Mouse (Mus musculus) small intestine, adult 2 months (tissue): ENCODE data around the gene Znhit3. TPM values are rescaled to one million over a fixed set of nuclear protein-coding genes. Genes with fewer than 3 reads are reported as not detected.
A peak's percentile ranks its signal among the peaks of the same experiment; 100 is the strongest.

Experiments
- H3K27ac ChIP-seq: fragments of 200-500 bp; 2 replicates; pipeline ENCODE4 v1.5.1; 2012; ENCODE audit warnings: low read depth, low read length, control low read depth, inconsistent platforms; ENCODE audit not compliant: insufficient read depth
- H3K27me3 ChIP-seq: fragments of 200-500 bp; 2 replicates; pipeline ENCODE4 v1.6.1; 2012; ENCODE audit warnings: mild to moderate bottlenecking, moderate library complexity, low read length, inconsistent platforms; ENCODE audit not compliant: control insufficient read depth, insufficient read depth
- H3K36me3 ChIP-seq: fragments of 200-500 bp; 2 replicates; pipeline ENCODE4 v1.6.1; 2012; ENCODE audit warnings: mild to moderate bottlenecking, low read length, control low read depth, inconsistent platforms; ENCODE audit not compliant: control insufficient read depth, insufficient read depth
- H3K4me1 ChIP-seq: fragments of 200-500 bp; 2 replicates; pipeline ENCODE4 v1.6.1; 2012; ENCODE audit warnings: low read length, inconsistent platforms, mixed read lengths; ENCODE audit not compliant: control insufficient read depth, insufficient read depth, insufficient read length
- H3K4me3 ChIP-seq: fragments of 200-500 bp; 2 replicates; pipeline ENCODE4 v1.5.1; 2012; ENCODE audit warnings: low read depth, mild to moderate bottlenecking, control low read depth, inconsistent platforms, low read length, moderate library complexity
- CTCF ChIP-seq: fragments of 200-500 bp; IDR thresholded peaks from 2 replicates; pipeline ENCODE4 v1.5.1; 2012; ENCODE audit warnings: low read depth, mild to moderate bottlenecking, control low read depth, inconsistent platforms, low read length, moderate library complexity, mixed read lengths; ENCODE audit not compliant: insufficient replicate concordance, insufficient read length; ENCODE audit errors: extremely low read depth
- POLR2A ChIP-seq: fragments of 200-500 bp; IDR thresholded peaks from 2 replicates; pipeline ENCODE4 v1.6.1; 2012; ENCODE audit warnings: low read depth, mild to moderate bottlenecking, control low read depth, inconsistent platforms, low read length, moderate library complexity
- WGBS: fragments of 180-500 bp; shearing (Covaris S2); methylation state at CpG from one replicate; pipeline ENCODE4 v1.1.7; 2018; 5-methylcytosine and 5-hydroxymethylcytosine counted together
- polyA plus RNA-seq: library from polyadenylated mRNA; depleted of rRNA; stranded (reverse); fragments of >200 nt; gene quantifications from 2 replicates; pipeline ENCODE4 v1.2.3, GENCODE M21; 2012

Znhit3 gene
- polyA plus RNA-seq, 1 experiment = 4.3 TPM

DNA sequence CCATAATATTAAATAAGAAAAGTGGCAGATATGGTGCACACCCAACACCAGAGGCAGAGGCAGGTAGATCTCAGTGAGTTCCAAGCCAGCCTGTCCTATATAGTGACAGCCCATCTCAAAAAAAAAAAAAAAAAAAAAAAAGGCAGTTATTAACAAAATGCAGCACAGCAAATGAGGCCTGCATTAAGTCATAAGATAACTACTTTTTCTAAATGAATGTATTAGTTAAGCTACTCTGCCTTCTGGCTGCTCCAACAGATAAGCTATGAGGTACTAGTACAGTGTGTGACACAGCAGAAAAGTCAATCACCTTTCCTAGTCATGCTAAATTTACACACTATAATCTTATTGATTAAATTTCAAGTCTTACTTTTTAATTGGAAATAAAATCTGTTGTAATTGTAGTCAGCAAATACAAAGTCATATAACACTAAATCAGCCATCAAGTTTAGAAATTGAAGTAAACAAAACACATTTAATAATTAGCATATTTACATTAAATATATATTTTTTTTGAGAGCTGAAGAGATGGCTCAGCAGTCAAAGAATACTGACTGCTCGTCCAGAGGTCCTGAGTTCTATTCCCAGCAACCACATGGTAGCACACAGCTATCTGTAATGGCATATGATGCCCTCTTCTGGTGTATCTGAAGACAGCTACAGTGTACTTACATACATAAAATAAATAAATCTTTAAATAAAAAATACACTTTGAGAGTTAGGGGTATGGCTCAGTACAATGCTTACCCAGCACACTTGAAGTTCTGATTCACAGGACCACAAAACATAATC lies 42.9 kb downstream of the Znhit3 start:
- no peak overlapping the region for H3K4me3 ChIP-seq
- H3K4me1 ChIP-seq = no peaks in the 10 kb centered on the region
- H3K27ac ChIP-seq = no peak overlapping the region
- no peak for TF ChIP-seq POLR2A
- TF ChIP-seq CTCF = no peak
- no peaks in the 10 kb centered on the region for H3K27me3 ChIP-seq
- peaks cover 3% of the 10 kb centered on the region; the same call in 1 of the 2 replicates for H3K36me3 ChIP-seq
- WGBS = 93% methylated on average over 1 of the region's 1 CpGs

DNA sequence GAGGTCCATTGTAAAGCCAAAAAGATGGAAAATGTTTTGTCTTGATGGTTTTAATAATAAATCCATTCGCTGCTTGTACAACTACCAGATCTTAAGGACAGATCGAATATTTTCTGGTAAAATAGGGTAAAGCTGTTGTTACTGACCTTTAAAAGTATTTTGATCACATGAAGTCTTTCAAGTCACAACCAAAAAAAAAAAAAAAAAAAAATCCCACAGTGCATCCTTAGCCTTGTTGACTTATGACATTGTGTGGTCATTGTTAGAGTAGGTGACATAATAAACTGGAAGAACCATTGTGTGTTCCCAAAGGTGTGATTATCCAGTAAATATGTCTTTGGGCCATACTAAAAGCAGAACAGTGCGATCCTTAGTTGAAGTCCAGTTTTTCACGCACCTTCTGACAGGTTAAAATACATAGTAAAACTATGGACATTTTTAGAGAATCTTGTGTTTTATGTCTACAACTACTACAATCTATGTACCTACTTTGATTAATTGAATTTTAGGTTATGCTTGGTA lies 44.6 kb downstream of the Znhit3 start:
- no peak for TF ChIP-seq POLR2A
- TF ChIP-seq CTCF = no peak
- Histone ChIP-seq H3K27me3 (no peaks in the 10 kb centered on the region), H3K27ac (peak overlapping the region; percentile 92), H3K4me3 (peak overlapping the region; percentile 85; the same call in 1 of the 2 replicates), H3K4me1 (no peaks in the 10 kb centered on the region), H3K36me3 (peaks cover 7% of the 10 kb centered on the region)
- 33% methylated on average over 4 of the region's 4 CpGs for WGBS

DNA sequence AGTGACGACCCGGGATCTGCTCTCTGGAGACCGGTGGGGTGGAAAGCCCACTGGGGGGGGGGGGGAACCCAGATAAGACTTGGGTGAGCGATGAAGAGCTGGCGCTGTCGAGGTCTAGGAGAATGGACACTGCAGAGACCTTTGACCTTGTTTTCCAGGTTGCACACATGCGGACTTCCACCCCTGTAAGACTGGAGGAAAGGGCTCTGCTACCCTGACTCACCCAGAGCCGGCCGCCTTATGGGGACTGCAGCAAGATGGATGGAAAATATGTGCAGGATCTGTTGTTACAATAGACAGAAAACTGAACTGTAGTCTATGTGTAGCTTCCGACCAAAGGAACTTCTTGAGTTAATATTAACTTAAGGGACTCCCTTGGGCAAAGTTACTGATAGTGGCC lies 45.1 kb downstream of the Znhit3 start:
- peak overlapping the region; percentile 85 for H3K4me3 ChIP-seq
- H3K36me3 ChIP-seq = peaks cover 7% of the 10 kb centered on the region
- peak overlapping the region; percentile 92 for H3K27ac ChIP-seq
- peaks cover 2% of the 10 kb centered on the region; the same call in 1 of the 2 replicates for H3K4me1 ChIP-seq
- H3K27me3 ChIP-seq = no peaks in the 10 kb centered on the region
- under 1% methylated on average over 10 of the region's 10 CpGs for WGBS
- no peak for TF ChIP-seq CTCF
- no peak for TF ChIP-seq POLR2A

DNA sequence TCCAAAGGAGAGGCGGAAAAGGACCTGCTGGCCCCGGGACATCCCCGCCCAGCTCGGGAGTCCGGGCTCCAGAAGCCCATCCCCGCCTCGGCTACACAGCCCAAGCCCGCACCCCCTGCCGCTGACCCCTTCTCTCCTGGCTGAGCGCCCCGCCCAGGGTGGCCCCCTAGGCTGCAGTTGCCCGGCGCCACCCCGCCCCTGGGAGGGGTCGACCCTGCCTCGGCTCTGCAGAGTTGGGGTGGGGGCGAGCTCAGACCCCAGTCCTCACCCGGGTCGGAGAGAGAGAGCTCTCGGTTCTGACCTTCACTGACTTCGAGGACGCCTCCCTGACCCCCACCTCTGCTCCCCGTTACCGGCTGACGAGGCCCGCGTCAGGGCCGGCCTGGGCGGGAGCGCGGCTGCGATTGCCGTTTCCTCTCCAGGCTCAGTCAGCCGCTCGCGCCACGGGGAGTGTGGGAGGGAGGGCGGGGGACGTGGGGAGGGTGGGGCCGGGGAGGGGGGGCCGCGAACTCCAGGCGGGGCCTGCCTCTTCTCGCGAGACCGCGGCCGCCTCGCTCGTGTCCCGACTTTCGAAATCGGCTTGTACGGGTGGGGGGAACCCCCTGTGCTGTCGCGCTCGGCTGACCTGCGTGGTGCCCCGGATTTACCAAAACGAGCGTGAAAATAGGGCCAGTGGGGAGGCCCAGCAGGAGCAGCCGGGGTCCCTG lies 45.7 kb downstream of the Znhit3 start, which contains the start of gene Ggnbp2:
Gene Ggnbp2 (minus strand): TSS at position 481 of the 707 bp plus-strand sequence.
- peaks cover 2% of the 10 kb centered on the region; the same call in 1 of the 2 replicates for H3K4me1 ChIP-seq
- peak within 1 kb of the TSS; percentile 88 for H3K4me3 ChIP-seq
- no peaks in the 10 kb centered on the region for H3K27me3 ChIP-seq
- TF ChIP-seq POLR2A (peak; percentile 90), CTCF (no peak)
- H3K36me3 ChIP-seq = peaks cover 9% of the 10 kb centered on the region
- H3K27ac ChIP-seq = peak within 1 kb of the TSS; percentile 99
- under 1% methylated on average over 59 of the region's 62 CpGs for WGBS

DNA sequence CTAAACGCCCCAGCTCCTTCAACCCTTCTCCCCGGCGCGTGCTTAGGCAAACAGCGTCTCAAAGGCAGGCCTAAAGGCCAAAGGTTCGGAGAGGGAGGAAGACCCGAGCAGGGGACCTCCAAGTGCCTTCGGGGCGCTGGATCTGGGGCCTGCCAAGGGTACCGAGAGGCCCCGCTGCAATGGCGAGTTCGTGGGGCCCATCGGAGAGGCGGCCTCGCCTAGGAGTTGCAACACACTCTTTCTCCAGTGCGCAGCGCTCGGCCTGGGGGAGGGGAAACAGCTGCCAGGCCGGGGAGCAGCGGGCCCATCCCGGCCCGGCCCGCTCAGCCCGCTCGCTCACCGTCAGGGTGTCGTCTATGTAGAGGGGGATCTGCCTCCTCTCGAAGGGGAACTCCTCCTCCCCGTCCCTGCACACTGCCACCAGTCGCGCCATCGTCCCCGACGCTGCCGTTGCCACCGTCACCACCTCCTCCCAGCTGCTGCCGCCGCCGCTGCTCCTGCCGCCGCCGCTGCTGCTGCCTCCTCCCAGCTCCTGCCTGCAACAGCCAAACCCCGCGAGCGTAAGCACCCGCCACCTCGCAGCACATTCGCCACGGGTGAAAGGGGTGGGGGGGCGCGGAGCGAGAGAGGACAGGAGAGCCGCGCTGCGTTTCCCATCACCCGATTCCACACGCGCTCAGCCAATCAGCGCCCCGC lies 46.5 kb downstream of the Znhit3 start:
- H3K4me3 ChIP-seq = peak overlapping the region; percentile 88
- TF ChIP-seq CTCF = no peak
- peak; percentile 62 for TF ChIP-seq POLR2A
- peak overlapping the region; percentile 95 for H3K27ac ChIP-seq
- H3K36me3 ChIP-seq = peaks cover 6% of the 10 kb centered on the region; the same call in 1 of the 2 replicates
- under 1% methylated on average over 61 of the region's 61 CpGs for WGBS
- H3K4me1 ChIP-seq = peaks cover 2% of the 10 kb centered on the region; the same call in 1 of the 2 replicates
- H3K27me3 ChIP-seq = no peaks in the 10 kb centered on the region

DNA sequence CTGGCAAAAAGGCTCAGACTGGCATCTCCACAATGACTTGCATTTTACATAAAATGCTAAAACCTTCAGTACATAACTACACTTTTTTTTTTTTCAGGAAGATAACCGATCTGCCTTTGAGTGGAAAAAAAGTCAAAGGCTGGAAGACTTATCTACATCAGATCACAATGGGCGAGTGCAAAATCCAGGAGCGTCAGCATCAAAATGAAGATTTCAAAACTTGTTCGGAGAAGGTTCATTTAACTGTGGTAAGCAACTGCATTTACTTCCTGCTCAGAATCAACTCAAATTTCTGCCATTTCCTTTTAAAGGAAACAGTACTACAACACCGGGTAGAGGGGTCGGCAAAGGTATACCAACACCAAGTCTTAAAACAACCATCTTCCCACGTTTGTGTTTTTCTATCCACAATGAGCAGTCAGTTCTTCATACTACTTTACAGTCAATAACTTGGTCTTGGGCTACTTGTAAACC lies 47.3 kb downstream of the Znhit3 start:
- peaks cover 10% of the 10 kb centered on the region; the same call in 1 of the 2 replicates for H3K36me3 ChIP-seq
- no peaks in the 10 kb centered on the region for H3K27me3 ChIP-seq
- under 1% methylated on average over 7 of the region's 7 CpGs for WGBS
- peaks cover 2% of the 10 kb centered on the region; the same call in 1 of the 2 replicates for H3K4me1 ChIP-seq
- no peak for TF ChIP-seq CTCF
- TF ChIP-seq POLR2A = no peak
- H3K27ac ChIP-seq = peak overlapping the region; percentile 95
- no peak overlapping the region; the same call in 1 of the 2 replicates for H3K4me3 ChIP-seq
